Mouse (Mus musculus): ENCODE results near the gene Dock8.

Gene Dock8

DNA sequence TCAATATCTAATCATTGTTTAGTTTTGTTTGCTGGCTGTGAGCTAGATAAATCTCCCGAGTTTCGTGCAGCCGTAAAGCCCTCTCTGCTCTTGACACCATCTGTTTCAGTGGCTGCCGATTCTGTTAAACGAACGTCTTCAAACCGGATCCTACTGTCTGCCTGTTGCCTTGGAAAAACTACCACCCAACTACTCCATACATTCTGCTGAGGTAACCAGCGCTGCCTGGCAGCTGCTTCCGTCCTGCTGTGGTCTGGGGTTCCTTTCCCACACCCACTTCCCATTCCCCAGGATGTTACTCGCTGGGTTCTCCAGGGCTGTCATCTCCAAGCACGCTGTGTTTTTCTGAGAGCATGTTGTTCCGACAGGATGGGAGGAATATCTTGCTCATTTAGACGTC lies 123.7 kb downstream of the Dock8 start:
- no peak for DNase-seq (ENCODE audit: low spot score)

DNA sequence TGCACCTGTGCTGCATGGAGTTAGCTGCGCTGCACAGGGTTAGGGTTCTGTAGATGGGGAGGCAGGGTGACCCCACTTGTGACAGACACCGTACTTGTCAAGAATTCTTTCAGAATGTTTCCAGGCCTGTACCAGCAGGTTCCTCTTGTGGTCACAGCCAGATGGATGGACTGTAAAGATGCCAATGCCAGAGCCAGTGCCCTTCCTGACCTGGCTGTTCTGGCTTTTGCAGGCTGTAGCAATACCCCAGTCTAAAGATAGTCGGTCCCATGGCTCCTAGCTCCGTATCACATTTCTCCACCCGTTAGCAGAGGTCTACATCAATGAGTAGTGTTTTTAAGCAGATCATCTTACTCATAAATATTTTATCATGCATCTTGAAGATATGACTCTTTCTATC lies 124.1 kb downstream of the Dock8 start:
- no peak for DNase-seq (ENCODE audit: low spot score)

DNA sequence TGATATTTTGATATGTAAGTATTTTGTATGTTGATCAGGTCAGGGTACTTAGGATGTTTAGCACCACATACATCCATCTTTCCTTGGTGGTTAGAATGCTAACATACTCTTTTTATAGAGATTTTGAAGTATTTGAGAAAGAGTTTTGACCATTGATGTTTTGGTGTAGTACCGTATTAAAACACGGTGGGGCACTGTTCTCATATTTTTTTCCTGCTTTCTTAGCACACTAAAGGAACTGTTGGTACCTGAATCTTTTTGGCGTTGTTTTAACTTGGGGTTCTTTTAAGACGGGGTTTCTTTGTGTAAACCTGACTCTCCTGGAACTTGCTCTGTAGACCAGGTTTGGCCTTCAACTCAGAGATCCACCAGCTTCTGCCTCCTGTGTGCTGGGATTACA lies 133.0 kb downstream of the Dock8 start:
- no peak for DNase-seq (ENCODE audit: low spot score)

DNA sequence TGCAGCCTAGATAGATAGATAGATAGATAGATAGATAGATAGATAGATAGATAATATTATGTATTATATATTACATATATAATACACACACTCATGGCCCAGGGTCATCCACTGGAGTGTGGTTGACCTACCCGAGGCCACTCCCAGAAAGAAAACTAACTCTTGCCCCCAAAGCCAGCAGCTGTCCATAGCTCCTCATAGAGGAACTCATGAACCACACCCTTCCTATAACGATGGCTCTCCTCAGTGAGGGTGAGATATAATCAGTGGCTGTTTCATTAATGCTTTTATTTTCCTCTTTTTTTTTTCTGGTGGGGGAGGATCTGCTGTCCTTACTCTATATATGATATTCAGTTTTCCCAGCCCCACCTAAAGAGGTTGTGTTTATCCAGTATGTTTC lies 134.6 kb downstream of the Dock8 start:
- DNase-seq (ENCODE audit: low spot score) = no peak

DNA sequence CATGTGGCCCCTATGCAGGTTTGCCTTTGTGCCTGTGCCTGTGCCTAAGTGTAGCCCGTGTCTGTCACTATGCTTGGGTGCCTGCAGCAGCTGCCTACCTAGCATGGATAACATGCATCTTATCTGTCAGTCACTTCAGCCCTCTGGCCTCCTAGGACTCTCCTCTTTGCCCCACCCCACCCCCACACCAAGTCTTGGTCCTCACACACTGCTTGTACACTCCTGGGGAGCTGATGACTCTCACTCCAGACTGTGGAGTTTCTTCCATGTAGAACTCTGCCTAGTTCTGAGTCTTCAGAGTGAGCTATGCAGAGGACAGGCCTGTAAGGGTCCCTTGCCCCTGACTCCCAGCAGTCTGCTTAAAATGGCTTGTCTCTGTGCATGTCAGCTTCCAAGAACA lies 136.8 kb downstream of the Dock8 start:
- DNase-seq (ENCODE audit: low spot score) = no peak

DNA sequence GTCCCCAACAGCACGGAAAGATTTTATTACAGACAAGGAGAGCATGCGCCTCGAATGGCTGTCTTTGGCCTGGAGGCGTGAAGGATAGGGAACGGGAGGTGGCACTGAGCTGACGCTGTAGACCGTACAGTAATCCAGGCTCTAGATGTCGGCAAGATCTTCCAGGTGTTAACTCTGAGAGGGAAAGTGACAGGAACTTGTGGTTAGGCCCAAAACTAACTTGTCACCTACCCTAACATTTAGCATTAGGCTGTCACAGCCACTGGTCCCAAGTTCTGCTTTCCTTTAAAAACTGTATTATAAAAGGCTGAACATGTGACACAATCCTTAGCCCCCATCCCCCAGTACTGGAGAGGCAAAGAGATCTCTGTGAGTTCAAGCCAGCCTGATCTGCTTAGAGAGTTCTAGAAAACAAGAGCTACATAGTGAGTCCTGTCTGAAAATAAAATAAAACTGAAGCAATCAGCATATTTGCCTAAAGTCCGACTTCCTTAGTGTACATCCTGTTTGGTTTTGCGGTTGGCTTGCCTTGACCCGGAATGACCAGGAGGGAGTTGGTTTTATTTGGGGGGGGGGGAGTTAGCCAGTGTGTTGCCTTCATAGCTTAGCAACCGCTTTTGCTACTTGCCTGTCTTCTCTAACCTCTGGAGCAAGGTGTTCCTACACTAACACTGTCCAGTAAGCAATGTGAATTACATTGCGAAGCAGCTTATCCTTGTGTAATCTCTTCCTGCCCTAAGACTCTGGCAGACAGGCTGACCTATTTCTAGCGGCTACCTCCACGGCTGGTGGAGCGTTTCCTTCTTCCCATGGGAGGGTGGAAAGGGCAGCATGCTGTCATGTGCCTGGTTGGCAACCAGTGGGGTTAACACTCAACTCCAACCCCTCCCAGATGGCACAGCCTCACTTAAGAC lies 138.8 kb downstream of the Dock8 start:
- DNase-seq (ENCODE audit: low spot score) = no peak

DNA sequence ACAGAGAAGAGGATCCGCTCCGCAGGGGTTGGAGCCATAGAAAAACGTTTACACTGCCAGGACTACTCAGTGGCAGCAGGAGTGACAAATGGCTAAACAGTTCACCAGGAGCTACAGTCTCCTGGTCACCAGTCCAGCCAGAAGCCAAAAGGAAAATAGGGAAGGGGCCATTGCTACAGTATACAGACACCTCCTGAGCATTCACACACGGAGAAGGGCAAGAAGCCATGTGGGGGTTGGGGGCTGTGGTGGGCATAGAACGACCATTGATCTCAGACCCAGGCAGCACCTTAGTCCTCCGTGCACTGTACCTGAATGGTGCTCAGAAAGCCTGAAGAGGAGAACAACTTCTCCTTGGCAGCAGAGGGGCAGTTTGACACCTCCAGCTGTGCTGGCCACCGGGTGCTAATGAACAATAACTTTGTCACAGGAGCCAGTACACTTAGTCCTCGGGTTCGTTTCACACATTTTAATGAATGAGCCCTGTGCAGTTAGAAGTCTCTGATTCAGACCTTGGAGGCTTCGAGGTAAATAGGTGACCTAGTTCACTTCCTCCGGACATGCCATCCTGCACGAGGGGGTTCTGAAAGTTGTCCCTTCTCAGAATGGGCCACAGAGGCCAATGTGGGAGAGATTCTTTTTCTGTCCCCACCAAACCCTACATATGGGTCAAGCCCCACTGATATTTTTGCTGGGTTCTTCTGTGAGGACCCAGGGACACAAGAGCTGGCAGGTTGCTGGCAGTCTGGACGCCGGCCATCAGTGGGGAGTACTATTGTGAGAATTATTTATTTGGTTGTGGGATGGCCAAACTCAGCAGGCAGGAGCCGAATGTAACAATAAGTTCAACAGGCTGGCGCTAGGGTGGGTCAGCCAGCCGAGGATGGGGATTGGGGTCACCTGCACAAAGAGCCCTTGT lies 145.0 kb downstream of the Dock8 start:
- no peak for DNase-seq (ENCODE audit: low spot score)

DNA sequence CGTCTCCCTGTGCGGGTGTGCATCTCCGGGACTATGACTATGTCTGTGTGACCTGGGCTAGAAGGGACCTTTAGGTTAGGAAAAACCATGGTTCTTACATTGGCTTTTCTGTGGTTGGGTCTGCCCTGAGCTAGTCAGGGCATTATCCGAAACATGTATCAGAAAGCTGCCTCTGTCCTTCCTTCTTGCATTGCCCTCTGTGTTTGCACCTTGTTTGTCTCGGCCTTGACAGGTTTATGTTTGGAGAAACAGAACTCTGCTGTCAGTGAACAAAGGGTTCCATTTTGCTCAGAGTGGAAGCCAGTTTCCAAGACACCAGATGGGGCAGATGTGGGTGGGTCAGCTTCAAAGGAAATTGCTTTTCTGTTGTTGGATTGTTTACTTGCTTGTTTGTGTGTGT lies 145.8 kb downstream of the Dock8 start:
- DNase-seq (ENCODE audit: low spot score) = no peak

DNA sequence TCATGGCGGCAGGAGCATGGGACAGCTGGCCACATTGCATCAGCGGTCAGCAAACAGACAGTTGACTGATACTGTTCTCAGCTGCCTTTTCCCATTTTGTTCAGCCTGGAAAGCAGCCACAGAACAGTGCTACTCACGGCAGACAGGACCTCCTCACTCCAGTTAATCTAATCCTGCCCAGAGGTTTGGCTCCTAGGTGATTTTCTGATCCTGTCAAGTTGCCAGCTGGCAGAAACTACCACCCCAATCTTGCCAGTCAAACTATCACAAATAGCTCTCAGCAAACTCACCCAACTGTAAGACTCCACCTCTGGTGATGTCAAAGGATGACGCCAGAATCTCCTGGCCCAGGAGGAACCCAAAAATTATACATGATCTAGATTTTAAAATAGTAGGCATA lies 146.8 kb downstream of the Dock8 start:
- no peak for DNase-seq (ENCODE audit: low spot score)

DNA sequence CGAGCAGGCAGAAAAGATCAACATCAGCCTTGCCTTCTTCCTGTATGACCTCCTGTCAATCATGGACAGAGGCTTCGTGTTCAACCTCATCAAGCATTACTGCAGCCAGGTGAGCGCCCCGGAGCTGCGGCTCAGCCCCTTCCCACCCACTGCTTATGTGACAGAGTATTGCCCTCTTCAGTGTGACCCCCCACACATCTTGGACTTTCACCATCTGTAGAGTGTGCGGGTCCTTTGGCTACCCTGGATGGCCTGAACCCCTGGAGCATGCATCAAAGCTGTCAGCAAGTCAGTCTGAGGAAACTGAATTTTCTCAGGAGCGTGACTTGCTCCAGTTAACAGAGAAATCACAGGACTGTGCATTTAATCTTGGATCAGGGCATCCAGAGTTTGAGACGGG lies 150.5 kb downstream of the Dock8 start:
- DNase-seq (ENCODE audit: low spot score) = no peak

DNA sequence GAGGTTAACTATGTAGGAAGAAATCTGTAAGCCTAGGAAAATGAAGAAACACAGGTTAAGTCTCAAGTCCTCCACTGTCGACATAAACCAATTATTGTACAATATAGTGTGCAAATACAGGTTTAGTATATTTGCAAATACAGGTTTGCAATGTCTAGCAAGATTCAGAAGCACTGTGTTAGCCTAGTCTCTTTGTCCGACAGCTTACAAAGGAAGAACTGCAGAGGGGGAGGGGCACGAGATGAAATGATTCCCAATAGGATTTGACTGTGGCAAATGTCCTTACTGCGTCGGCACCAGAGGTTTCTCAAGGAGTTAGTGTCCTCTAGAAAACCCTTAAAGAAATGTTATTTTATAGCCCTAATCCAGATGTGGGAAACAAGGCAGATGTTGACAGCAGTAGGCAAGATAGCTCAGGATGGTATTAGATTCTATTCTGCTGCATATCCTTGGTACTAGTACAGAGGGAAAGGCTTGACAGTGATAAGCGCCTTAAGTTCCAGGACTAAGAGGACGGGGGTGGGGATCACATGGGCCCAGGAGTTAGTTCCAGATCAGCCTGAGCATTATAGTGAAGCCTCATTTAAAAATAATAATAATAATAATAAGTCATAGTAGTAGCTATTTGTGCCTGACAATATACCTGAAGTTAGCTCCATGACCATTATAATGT lies 155.3 kb downstream of the Dock8 start:
- DNase-seq (ENCODE audit: low spot score) = peak; percentile 23

DNA sequence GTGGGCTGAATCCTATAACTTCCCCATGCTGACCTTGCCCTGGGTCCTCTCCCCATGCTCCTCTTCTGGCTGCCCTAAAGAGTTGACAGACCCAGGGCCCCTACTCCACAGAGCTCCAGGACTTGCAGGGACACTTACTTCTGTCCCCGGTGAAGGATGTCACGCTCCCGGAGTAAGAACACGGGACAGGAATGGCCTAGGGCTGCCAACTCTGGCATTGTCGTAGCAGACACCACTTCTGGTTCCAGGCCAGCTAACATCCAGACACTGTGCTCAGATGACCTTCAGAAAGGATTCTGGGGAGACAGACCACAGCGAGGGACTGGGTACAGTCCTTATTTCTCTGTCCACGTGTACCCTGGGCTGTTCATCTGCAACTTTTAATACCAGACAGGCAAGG lies 155.9 kb downstream of the Dock8 start:
- DNase-seq (ENCODE audit: low spot score) = peak; percentile 39

DNA sequence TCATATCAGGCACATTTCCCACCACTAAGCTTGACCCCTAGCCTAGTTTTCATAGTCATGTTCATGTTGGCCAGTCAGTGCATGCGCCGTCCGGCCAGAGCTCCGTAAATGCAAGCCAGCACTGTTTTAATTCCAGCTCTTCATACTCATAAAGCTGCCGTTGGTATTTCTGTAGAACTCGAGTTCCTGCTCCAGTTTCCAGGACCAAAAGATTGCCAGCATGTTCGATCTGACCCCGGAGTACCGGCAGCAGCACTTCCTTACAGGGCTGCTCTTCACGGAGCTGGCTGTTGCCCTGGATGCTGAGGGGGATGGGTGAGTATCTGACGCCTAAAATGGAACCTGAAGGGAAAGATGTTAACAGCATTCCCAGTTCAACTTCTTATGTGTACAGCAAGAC lies 156.4 kb downstream of the Dock8 start:
- peak; percentile 31 for DNase-seq (ENCODE audit: low spot score)

DNA sequence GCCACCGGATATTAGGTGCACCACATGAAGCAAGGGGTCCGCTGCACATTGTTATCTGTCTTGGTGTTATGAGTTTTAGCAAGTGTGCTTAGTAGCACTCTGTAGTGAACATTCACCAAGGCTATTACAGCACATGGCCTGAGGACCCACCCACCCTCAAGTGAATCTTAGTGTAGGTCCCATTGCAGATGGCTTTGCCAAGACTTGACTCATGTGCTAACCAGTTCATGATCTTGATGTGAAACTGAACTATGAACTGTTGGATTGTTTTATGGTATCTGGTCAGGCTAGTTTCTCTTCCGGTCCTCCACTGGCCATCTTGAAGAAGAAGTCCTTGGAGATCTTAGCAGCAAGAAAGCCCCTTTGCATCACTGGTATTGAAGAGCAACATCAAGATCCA lies 162.9 kb downstream of the Dock8 start:
- no peak for DNase-seq (ENCODE audit: low spot score)

DNA sequence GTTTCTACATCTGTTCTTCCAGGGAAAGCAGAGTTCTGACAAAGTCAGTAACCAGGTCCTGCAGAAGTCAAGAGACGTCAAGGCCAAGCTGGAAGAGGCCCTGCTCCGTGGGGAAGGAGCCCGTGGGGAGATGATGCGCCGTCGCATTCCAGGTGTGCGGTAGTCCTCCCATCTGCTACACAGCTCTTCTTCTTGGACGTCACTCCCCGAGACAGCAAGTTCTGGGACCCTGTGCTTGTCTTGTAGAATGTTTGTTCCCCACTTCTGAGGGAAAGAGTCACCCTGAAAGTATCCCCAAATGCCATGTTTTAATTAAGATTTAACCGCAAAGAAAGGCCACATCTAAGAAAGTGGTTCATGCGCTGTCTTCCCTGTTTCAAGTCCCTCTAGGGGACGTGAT lies 164.1 kb downstream of the Dock8 start:
- DNase-seq (ENCODE audit: low spot score) = no peak

DNA sequence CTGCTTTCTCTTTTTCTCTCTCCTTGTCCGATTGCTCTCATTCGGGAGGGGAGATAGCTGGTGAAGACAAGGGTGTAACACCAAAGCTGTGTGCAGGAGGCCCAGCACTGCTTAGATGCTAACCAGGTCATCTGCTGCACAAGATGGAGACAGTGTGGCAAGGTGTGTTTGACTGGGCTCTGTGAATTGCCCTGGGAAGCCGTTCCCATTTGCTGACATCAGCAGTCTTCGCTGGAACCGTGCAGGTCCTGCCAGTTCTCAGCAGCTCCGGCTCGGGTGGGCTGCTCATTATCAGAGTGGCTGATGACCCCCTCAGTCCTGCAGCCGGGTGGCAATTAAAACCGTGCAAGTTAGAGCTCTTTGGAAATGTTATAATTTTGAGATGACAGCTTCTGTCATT lies 167.1 kb downstream of the Dock8 start:
- no peak for DNase-seq (ENCODE audit: low spot score)

DNA sequence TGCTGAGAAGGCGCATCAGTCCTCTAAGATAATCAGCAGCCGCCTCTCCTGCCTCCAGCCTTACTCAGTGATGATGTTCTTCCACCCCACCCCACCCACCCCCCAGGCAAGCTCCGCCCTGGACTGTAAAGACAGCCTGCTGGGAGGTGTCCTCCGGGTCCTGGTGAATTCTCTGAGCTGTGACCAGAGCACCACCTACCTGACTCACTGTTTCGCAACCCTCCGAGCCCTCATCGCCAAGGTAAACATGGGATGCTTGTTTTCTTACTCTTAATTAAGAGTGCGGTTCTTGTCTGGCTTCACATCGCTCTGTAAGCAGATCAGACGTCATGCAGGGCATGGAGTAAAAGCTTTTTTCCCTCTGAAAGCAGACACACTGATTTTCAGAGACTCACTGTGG lies 172.1 kb downstream of the Dock8 start:
- DNase-seq (ENCODE audit: low spot score) = no peak

DNA sequence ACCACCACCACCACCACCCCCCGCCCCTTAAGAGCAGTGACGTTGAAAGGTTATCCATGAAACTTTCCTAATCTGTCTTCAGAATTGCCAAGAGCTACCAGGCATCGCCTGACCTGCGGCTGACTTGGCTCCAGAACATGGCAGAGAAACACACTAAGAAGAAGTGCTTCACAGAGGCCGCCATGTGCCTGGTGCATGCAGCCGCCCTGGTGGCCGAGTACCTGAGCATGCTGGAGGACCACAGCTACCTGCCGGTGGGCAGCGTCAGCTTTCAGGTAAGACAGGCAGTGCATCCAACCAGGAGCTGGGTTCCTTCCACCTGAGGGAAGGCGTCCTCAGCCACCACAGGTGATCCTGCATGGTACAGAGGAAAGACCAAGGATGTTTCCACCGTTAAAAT lies 177.4 kb downstream of the Dock8 start:
- DNase-seq (ENCODE audit: low spot score) = no peak

DNA sequence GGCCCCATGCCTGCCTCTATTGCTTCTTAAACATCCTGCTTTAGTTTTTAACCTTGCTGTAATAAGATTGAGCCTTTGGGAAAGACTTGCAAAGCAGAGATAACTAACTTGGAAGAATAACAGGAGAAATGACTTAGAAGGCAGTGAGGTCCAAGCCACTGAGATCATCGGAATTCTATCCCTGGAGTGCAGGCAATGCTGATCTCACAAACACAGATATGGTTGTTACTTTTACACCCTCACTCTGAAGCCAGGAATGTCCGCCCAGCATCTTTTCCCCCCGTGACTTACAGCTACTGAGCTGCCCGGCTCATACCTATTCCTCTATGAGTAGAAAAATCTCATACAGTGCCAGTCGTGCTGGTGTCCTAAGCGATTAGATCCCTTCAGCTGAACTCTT lies 180.7 kb downstream of the Dock8 start:
- DNase-seq (ENCODE audit: low spot score) = no peak

DNA sequence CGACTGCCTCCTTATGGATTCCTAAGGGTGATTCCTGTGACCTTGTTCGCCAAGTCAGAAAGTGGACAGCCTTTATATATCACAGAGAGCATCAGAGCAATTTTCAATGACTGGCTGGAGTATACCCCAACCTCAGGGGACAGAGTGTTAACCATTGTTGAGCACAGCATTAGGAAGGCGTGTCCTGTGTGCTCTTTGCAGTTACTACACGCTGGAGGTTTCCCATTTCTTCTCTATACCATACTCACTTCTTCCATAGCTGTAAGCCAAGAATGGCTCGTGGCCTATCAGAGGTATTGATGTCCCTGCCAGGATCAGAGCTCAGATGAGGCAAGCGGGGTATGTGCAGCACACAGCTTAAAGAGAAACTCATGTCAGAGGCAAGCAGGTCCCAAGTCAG lies 181.2 kb downstream of the Dock8 start:
- no peak for DNase-seq (ENCODE audit: low spot score)

DNA sequence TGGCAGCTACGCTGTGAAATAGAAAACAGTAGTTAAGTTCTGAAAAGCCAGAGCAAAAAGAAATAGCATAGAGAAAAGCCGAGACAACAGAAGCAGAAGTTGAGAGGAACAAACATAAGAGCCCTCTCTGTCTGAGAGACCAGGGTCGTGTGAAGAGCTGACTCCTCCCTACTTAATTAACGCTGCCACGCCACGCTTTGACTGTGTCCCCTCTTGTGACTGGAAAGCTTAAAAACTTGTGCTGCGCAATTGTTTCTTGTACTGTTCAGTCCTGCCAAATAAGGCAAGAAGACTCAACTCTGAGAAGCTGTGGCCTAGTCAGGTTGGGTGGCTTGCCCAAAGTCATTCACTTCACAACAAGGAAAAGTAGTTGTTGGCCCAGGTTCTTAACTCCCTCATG lies 184.7 kb downstream of the Dock8 start:
- no peak for DNase-seq (ENCODE audit: low spot score)

DNA sequence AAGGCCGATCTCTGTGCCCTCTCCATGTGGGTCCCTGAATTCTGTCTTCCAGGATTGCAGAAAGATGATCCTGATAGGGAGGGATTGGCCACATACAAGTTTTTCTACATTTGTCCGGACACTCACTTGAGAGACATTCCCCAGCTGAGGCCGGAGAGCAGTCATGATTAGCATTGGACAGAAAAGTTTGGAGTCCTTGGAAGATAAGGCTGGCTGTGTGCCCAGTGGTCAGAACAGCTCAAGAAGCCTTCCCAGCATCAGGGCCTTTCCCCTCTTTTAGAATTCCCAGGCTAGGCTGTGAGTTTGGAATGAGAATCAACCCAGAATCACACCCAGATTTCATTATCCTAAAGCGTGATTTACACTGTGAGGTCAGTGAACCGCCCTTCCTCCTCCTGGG lies 187.0 kb downstream of the Dock8 start:
- DNase-seq (ENCODE audit: low spot score) = peak; percentile 84

DNA sequence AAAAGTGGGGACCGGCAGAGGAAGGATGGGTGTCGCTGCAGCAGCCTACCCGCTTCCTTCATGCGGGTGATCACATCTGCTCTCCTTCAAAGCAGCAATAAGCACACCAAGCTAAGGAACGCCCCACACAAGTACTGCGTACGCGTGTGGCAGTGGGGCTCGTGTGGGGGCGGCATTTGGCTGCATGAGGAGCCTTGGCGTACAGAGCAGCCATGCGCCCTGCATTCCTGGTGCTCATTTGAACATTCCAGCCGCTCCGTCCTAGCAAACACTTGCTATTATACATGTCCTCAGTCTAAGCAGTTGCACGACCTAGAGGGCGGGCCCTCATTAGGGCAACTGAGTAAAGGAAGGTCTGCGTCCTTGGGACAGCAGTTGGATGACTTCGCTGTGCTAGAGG lies 188.3 kb downstream of the Dock8 start:
- DNase-seq (ENCODE audit: low spot score) = peak; percentile 67
